Comparison of ENCODE assay signal across 7 mouse cellular contexts in the genomic region with DNA sequence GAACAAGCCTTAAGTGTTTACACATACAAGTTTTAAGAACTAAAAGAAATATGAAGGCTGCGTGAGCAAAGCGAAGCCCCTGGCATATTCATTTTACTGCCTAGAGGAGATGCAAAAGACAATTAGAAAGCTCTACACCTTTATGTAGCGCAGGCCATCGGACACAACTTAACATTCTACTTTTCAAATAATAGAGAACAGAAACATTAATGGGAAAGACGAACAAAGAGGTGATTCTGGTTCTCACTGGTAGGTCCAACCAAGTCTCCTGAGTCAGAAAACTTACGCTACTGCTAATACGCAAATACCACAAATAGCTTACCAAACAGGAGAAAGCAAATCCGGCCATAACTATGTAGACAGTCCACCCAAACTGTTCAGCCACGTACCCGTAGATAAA. TPM values are rescaled to one million over a fixed set of nuclear protein-coding genes. Genes with fewer than 3 reads are reported as not detected.
DNase-seq lines count a peak whose midpoint lies in the region; ATAC-seq lines count a peak whose summit lies in the region.

No protein-coding gene starts in this region.

- peak overlapping the region; percentile 96 for H3K4me3 ChIP-seq in lung, embryonic 16.5 days (ENCODE audit: low read length)
- H3K4me3 ChIP-seq in limb, embryonic 13.5 days, result peak overlapping the region; percentile 92
- H3K4me3 ChIP-seq in stomach, embryonic 15.5 days (replicated peaks), result peak overlapping the region; percentile 86

- no peak for DNase-seq in lung, postnatal 10 days
- DNase-seq in cerebellum, adult 9-11 months, result no peak
- DNase-seq in frontal cortex, postnatal 36 days (ENCODE audit: low spot score in 2 of 2), result no peak

- no peaks in the 10 kb centered on the region for H3K36me3 ChIP-seq in lung, embryonic 16.5 days (ENCODE audit: control insufficient read depth, insufficient read depth, low read length)
- peaks cover 16% of the 10 kb centered on the region for H3K36me3 ChIP-seq in limb, embryonic 13.5 days
- no peaks in the 10 kb centered on the region for H3K36me3 ChIP-seq in stomach, embryonic 15.5 days

- H3K4me2 ChIP-seq in lung, embryonic 16.5 days (ENCODE audit: low read depth, low read length), result peak overlapping the region; percentile 84
- peak overlapping the region; percentile 81 for H3K4me2 ChIP-seq in limb, embryonic 13.5 days (replicated peaks)
- peak overlapping the region; percentile 68 for H3K4me2 ChIP-seq in stomach, embryonic 15.5 days

- no peaks in the 10 kb centered on the region for H3K27me3 ChIP-seq in lung, embryonic 16.5 days (ENCODE audit: control insufficient read depth, insufficient read depth, low read depth, low read length)
- no peaks in the 10 kb centered on the region for H3K27me3 ChIP-seq in limb, embryonic 13.5 days
- H3K27me3 ChIP-seq in stomach, embryonic 15.5 days (replicated peaks), result no peaks in the 10 kb centered on the region

- H3K9me3 ChIP-seq in lung, embryonic 16.5 days (ENCODE audit: control insufficient read depth, low read length), result no peaks in the 10 kb centered on the region
- H3K9me3 ChIP-seq in limb, embryonic 13.5 days, result no peaks in the 10 kb centered on the region
- no peaks in the 10 kb centered on the region for H3K9me3 ChIP-seq in stomach, embryonic 15.5 days

- H3K9ac ChIP-seq in lung, embryonic 16.5 days (ENCODE audit: low read length), result peak overlapping the region; percentile 96
- peak overlapping the region; percentile 89 for H3K9ac ChIP-seq in limb, embryonic 13.5 days
- peak overlapping the region; percentile 9; the same call in 1 of the 2 replicates for H3K9ac ChIP-seq in stomach, embryonic 15.5 days

- 49% methylated on average over 10 of the region's 10 CpGs for WGBS in lung, embryonic 16.5 days
- 64% methylated on average over 10 of the region's 10 CpGs for WGBS in limb, embryonic 13.5 days
- 55% methylated on average over 10 of the region's 10 CpGs for WGBS in stomach, embryonic 15.5 days

- no peak overlapping the region for H3K27ac ChIP-seq in lung, embryonic 16.5 days (ENCODE audit: low read length)
- no peak overlapping the region for H3K27ac ChIP-seq in limb, embryonic 13.5 days
- peak overlapping the region; percentile 92; the same call in 1 of the 2 replicates for H3K27ac ChIP-seq in stomach, embryonic 15.5 days

- no peak for ATAC-seq in lung, embryonic 16.5 days (ENCODE audit: low read depth)
- peak; percentile 13; the same call in 1 of the 2 replicates for ATAC-seq in erythroid progenitor cell, adult 5-6 weeks (replicated peaks; ENCODE audit: low FRiP score, poor library complexity, severe bottlenecking)
- ATAC-seq in limb, embryonic 13.5 days (ENCODE audit: low FRiP score, low read depth), result no peak
- no peak for ATAC-seq in stomach, embryonic 15.5 days (ENCODE audit: insufficient read depth, low FRiP score, low read depth)

- peaks cover 10% of the 10 kb centered on the region for H3K4me1 ChIP-seq in lung, embryonic 16.5 days (replicated peaks; ENCODE audit: control insufficient read depth, insufficient read depth, low read length)
- peaks cover 14% of the 10 kb centered on the region for H3K4me1 ChIP-seq in limb, embryonic 13.5 days
- peaks cover 12% of the 10 kb centered on the region; the same call in 1 of the 2 replicates for H3K4me1 ChIP-seq in stomach, embryonic 15.5 days

RNA-seq across cellular contexts. Expression of gene Glt8d1, which starts 0.8 kb away (rescaled TPM):
- polyA plus RNA-seq in lung, embryonic 16.5 days (2015; fragmentation: Nextera tagmentation; extraction: Ambion mirVana), result 67.9 and 70.2 TPM in 2 replicates
- 21.0 and 37.8 TPM in 2 replicates for total RNA-seq in erythroid progenitor cell, adult 5-6 weeks (2015; ENCODE audit: low replicate concordance)
- total RNA-seq in erythroid progenitor cell, adult 5-6 weeks (2017; ENCODE audit: low replicate concordance), result 7.1 and 16.7 TPM in 2 replicates
- 64.8 and 67.2 TPM in 2 replicates for polyA plus RNA-seq in limb, embryonic 13.5 days (2015; fragmentation: Nextera tagmentation; extraction: Ambion mirVana)
- 54.4 and 54.8 TPM in 2 replicates for polyA plus RNA-seq in stomach, embryonic 15.5 days (2015; fragmentation: Nextera tagmentation; extraction: Ambion mirVana)

RNA-seq across cellular contexts. Expression of gene Spcs1, which starts 1.1 kb away (rescaled TPM):
- 434 and 441 TPM in 2 replicates for polyA plus RNA-seq in lung, embryonic 16.5 days (2015; fragmentation: Nextera tagmentation; extraction: Ambion mirVana)
- 77.8 and 139 TPM in 2 replicates for total RNA-seq in erythroid progenitor cell, adult 5-6 weeks (2015; ENCODE audit: low replicate concordance)
- total RNA-seq in erythroid progenitor cell, adult 5-6 weeks (2017; ENCODE audit: low replicate concordance), result 41.7 and 80.6 TPM in 2 replicates
- 398 and 413 TPM in 2 replicates for polyA plus RNA-seq in limb, embryonic 13.5 days (2015; fragmentation: Nextera tagmentation; extraction: Ambion mirVana)
- polyA plus RNA-seq in stomach, embryonic 15.5 days (2015; fragmentation: Nextera tagmentation; extraction: Ambion mirVana), result 442 and 483 TPM in 2 replicates

RNA-seq across cellular contexts. Expression of gene Pbrm1, which starts 18.6 kb away (rescaled TPM):
- polyA plus RNA-seq in lung, embryonic 16.5 days (2015; fragmentation: Nextera tagmentation; extraction: Ambion mirVana), result 115 and 120 TPM in 2 replicates
- total RNA-seq in erythroid progenitor cell, adult 5-6 weeks (2015; ENCODE audit: low replicate concordance), result 137 and 157 TPM in 2 replicates
- total RNA-seq in erythroid progenitor cell, adult 5-6 weeks (2017; ENCODE audit: low replicate concordance), result 163 and 194 TPM in 2 replicates
- 148 and 156 TPM in 2 replicates for polyA plus RNA-seq in limb, embryonic 13.5 days (2015; fragmentation: Nextera tagmentation; extraction: Ambion mirVana)
- polyA plus RNA-seq in stomach, embryonic 15.5 days (2015; fragmentation: Nextera tagmentation; extraction: Ambion mirVana), result 109 and 118 TPM in 2 replicates

RNA-seq across cellular contexts. Expression of gene Gnl3, which starts 18.6 kb away (rescaled TPM):
- 65.8 and 76.2 TPM in 2 replicates for polyA plus RNA-seq in lung, embryonic 16.5 days (2015; fragmentation: Nextera tagmentation; extraction: Ambion mirVana)
- total RNA-seq in erythroid progenitor cell, adult 5-6 weeks (2015; ENCODE audit: low replicate concordance), result 53.7 and 58.0 TPM in 2 replicates
- 33.6 and 40.5 TPM in 2 replicates for total RNA-seq in erythroid progenitor cell, adult 5-6 weeks (2017; ENCODE audit: low replicate concordance)
- polyA plus RNA-seq in limb, embryonic 13.5 days (2015; fragmentation: Nextera tagmentation; extraction: Ambion mirVana), result 115 and 120 TPM in 2 replicates
- polyA plus RNA-seq in stomach, embryonic 15.5 days (2015; fragmentation: Nextera tagmentation; extraction: Ambion mirVana), result 113 and 119 TPM in 2 replicates

RNA-seq across cellular contexts. Expression of gene Nek4, which starts 49.2 kb away (rescaled TPM):
- 13.0 and 14.0 TPM in 2 replicates for polyA plus RNA-seq in lung, embryonic 16.5 days (2015; fragmentation: Nextera tagmentation; extraction: Ambion mirVana)
- total RNA-seq in erythroid progenitor cell, adult 5-6 weeks (2015; ENCODE audit: low replicate concordance), result 0.36 and 2.9 TPM in 2 replicates
- total RNA-seq in erythroid progenitor cell, adult 5-6 weeks (2017; ENCODE audit: low replicate concordance), result 1.8 and 2.2 TPM in 2 replicates
- 15.0 and 15.7 TPM in 2 replicates for polyA plus RNA-seq in limb, embryonic 13.5 days (2015; fragmentation: Nextera tagmentation; extraction: Ambion mirVana)
- 10.7 and 10.8 TPM in 2 replicates for polyA plus RNA-seq in stomach, embryonic 15.5 days (2015; fragmentation: Nextera tagmentation; extraction: Ambion mirVana)

Comparison
In these comparisons a context has a peak if more than half of its experiments do, and no peak if none do; other contexts are left out.
1. H3K9ac ChIP-seq: peak in every context shown above with its lines; median percentile 96 in lung, embryonic 16.5 days; 89 in limb, embryonic 13.5 days; 9 in stomach, embryonic 15.5 days.